Mouse (Mus musculus) liver, embryonic 14.5 days (tissue): ENCODE measurements around the gene Gp9. TPM values are rescaled to one million over a fixed set of nuclear protein-coding genes. Genes with fewer than 3 reads are reported as not detected.

ENCODE experiments used
- ATAC-seq: fragments of 200-750 bp; cut with Nextera tagmentation; 2 replicates; pipeline ENCODE4 v1.8.0; 2017; ENCODE audit warnings: moderate number of reproducible peaks, mild to moderate bottlenecking, moderate library complexity; ENCODE audit not compliant: insufficient read depth
- DNase-seq, 3 experiments: peaks; one replicate each; pipeline ENCODE4 v3.0.0-alpha.2; 2012 to 2013; ENCODE audit warnings: low read depth in 3 of 3, low spot score in 3 of 3
- H3K27ac ChIP-seq: fragments of 300-500 bp; sonication (generic); 2 replicates; pipeline ENCODE4 v1.5.1; 2014; ENCODE audit warnings: moderate library complexity, mild to moderate bottlenecking, control low read depth, inconsistent platforms
- H3K27me3 ChIP-seq: fragments of 300-500 bp; sonication (generic); 2 replicates; pipeline ENCODE4 v1.6.1; 2014; ENCODE audit warnings: mild to moderate bottlenecking, low read length, moderate library complexity; ENCODE audit not compliant: control insufficient read depth, insufficient read depth
- H3K36me3 ChIP-seq: fragments of 300-500 bp; sonication (generic); replicated peaks from 2 replicates; pipeline ENCODE4 v1.6.1; 2014; ENCODE audit warnings: low read depth; ENCODE audit not compliant: control insufficient read depth, insufficient read depth
- H3K4me1 ChIP-seq, 2 experiments: fragments of 200-500 bp in 1 of 2; fragments of 300-500 bp in 1 of 2; sonication (generic) in 1 of 2; replicated peaks; 2 replicates each; pipeline ENCODE4 v1.6.1; 2012 to 2014; ENCODE audit warnings: antibody characterized with exemption in 1 of 2, inconsistent platforms in 1 of 2, low read length in 1 of 2; ENCODE audit not compliant: control insufficient read depth in 2 of 2, insufficient read depth in 2 of 2
- H3K4me2 ChIP-seq: fragments of 300-500 bp; sonication (generic); 2 replicates; pipeline ENCODE4 v1.6.1; 2014; ENCODE audit warnings: low read depth, mild to moderate bottlenecking, control low read depth, moderate library complexity
- H3K4me3 ChIP-seq, 2 experiments: fragments of 200-500 bp in 1 of 2; fragments of 300-500 bp in 1 of 2; sonication (generic) in 1 of 2; 2 replicates each; pipeline ENCODE4 v1.5.1; 2012 to 2014; ENCODE audit warnings: low read depth in 2 of 2, low read length in 2 of 2, mild to moderate bottlenecking in 2 of 2, control low read depth in 1 of 2, inconsistent platforms in 1 of 2, moderate library complexity in 1 of 2; ENCODE audit not compliant: insufficient read depth in 1 of 2
- H3K9ac ChIP-seq: fragments of 300-500 bp; sonication (generic); replicated peaks from 2 replicates; pipeline ENCODE4 v1.6.1; 2014; ENCODE audit warnings: mild to moderate bottlenecking, control low read depth, moderate library complexity
- H3K9me3 ChIP-seq: fragments of 300-500 bp; sonication (generic); 2 replicates; pipeline ENCODE4 v1.6.1; 2016; ENCODE audit warnings: low read length, mixed read lengths; ENCODE audit not compliant: control insufficient read depth
- CTCF ChIP-seq: IDR thresholded peaks from 2 replicates; pipeline ENCODE4 v1.5.1; 2016; ENCODE audit warnings: antibody characterized with exemption, low read depth, control low read depth
- EP300 ChIP-seq: IDR thresholded peaks from 2 replicates; pipeline ENCODE4 v1.6.1; 2016; ENCODE audit warnings: antibody characterized with exemption, low read depth
- WGBS: fragments of 180-500 bp; shearing (Covaris S2); extraction: QIAGEN DNeasy Blood & Tissue Kit; methylation state at CpG from one replicate; pipeline ENCODE4 v1.1.7; 2014; ENCODE audit not compliant: insufficient replicate concordance; 5-methylcytosine and 5-hydroxymethylcytosine counted together
- polyA plus RNA-seq, 2 experiments: library from polyadenylated mRNA; depleted of rRNA in 1 of 2; stranded (reverse) in 1 of 2; unstranded in 1 of 2; fragments of >200 nt; fragmentation: Nextera tagmentation in 1 of 2; extraction: Ambion mirVana in 1 of 2; gene quantifications; 2 replicates each; pipeline versions ENCODE4 v1.2.1 to v1.2.3; 2012 to 2014

Gene Gp9
- polyA plus RNA-seq, 2 experiments = 29.1 to 35.1 TPM

DNA sequence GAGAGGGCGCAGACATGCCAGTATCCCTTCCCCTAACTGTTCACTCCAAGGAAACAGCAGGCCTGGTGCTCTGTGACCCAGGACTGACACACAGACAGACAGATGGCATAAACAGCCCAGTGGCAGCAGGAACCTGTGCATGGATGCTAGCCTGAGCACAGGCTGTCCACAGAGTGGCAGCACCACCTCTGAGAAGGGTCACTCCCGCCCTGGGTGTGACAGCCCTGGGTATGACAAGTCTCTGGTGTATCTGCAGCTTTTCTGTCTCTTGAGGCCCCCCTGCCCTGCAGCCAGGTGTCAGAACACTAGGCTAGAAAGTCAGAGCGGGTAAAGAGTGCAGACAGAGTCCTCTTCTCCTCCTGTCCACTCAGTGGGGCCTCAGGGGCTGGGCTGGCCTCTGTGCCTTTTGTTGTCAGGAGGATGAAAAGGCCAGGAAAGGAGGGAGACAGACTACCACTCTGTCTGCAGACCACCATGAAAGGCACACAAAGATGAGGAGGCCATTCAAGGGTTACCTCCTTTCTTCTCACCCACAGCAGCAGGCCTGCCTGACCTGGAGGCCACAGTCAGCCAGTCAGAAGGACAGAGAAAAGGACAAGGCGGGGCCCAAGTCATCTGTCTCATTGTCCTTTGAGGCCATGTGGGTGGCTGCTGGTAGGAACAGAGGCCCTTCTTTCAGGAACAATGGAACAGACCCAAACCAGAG is 39.8 kb upstream of the Gp9 start:
- Histone ChIP-seq H3K27ac (no peak overlapping the region), H3K4me1 (peaks cover 32 to 46% of the 10 kb centered on the region in 2 experiments)

DNA sequence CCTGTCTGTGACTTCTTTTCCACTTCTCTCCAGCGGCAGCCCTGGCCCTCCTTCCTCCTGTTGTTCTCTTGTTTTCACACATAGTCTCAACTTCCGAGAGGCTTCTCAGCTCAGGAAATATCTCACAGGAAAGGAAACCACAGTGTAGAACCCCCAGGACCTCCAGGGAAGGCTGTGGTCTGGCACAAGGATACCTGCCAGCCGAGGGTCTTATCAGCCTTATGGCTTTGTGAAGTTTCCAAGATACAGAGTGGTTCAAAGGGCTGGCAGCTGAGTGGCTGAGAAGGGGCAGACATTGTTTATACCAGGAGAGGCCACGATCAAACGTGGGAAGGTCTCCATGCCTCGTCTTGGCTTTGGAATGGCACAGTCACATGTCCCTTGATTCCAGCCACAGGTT is 38.0 kb upstream of the Gp9 start:
- DNase-seq (no peak), ATAC-seq (peak; percentile 22; the same call in 1 of the 2 replicates)
- Histone ChIP-seq H3K4me1 (peaks cover 35 to 52% of the 10 kb centered on the region in 2 experiments), H3K4me2 (no peak overlapping the region; the same call in 1 of the 2 replicates), H3K9me3 (no peaks in the 10 kb centered on the region), H3K36me3 (no peaks in the 10 kb centered on the region), H3K27me3 (no peaks in the 10 kb centered on the region; the same call in 1 of the 2 replicates), H3K27ac (peak overlapping the region; percentile 93), H3K4me3 (no peak overlapping the region), H3K9ac (peak overlapping the region; percentile 55)
- 26% methylated on average over 6 of the region's 6 CpGs for WGBS
- TF ChIP-seq EP300 = no peak
- TF ChIP-seq CTCF = no peak

More for the DNA sequence above, 39.8 kb upstream of the Gp9 start:
- no peak overlapping the region for H3K4me2 ChIP-seq
- H3K27me3 ChIP-seq = peaks cover 15% of the 10 kb centered on the region
- WGBS = 71% methylated on average over 4 of the region's 4 CpGs
- no peak overlapping the region for H3K4me3 ChIP-seq
- DNase-seq = no peak
- peak; percentile 76 for TF ChIP-seq CTCF
- no peak for TF ChIP-seq EP300
- ATAC-seq = no peak
- H3K9ac ChIP-seq = no peak overlapping the region
- no peaks in the 10 kb centered on the region for H3K36me3 ChIP-seq
- H3K9me3 ChIP-seq = no peaks in the 10 kb centered on the region

DNA sequence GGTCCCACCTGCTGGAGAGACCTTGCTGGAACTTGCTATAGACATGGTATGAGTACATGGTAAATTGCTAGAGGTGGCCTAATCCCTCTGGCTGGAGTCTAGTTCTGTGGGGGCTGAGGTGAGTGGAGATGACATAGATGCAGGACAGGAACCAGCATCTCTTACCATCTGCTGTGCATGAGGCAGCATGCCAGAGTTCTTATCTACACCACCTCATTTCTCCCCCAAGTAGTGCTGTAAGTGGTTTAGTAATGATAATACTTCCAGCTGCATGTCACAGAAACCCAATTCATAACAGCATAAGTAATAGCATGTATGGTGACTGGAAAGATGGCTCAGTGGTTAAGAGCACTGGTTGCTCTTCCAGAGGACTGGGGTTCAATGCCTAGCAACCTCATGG is 37.4 kb upstream of the Gp9 start:
- TF ChIP-seq CTCF = no peak
- peak; percentile 91 for TF ChIP-seq EP300
- H3K9me3 ChIP-seq = no peaks in the 10 kb centered on the region
- no peaks in the 10 kb centered on the region; the same call in 1 of the 2 replicates for H3K27me3 ChIP-seq
- H3K4me3 ChIP-seq = no peak overlapping the region
- no peaks in the 10 kb centered on the region for H3K36me3 ChIP-seq
- H3K4me1 ChIP-seq = peaks cover 40 to 57% of the 10 kb centered on the region in 2 experiments
- peak; percentile 80 to 84 (median 82) for DNase-seq
- H3K9ac ChIP-seq = peak overlapping the region; percentile 55
- peak; percentile 92 for ATAC-seq
- peak overlapping the region; percentile 93 for H3K27ac ChIP-seq
- H3K4me2 ChIP-seq = peak overlapping the region; percentile 40

GRCm38 (mm10) chr6:87741978-87742377 is 35.9 kb upstream of the Gp9 start:
- Histone ChIP-seq H3K4me1 (peaks cover 51 to 70% of the 10 kb centered on the region in 2 experiments), H3K4me3 (no peak overlapping the region), H3K9ac (no peak overlapping the region), H3K36me3 (no peaks in the 10 kb centered on the region), H3K9me3 (no peaks in the 10 kb centered on the region), H3K27ac (no peak overlapping the region), H3K4me2 (no peak overlapping the region), H3K27me3 (no peaks in the 10 kb centered on the region)
- DNase-seq (no peak), ATAC-seq (no peak)
- TF ChIP-seq CTCF (no peak), EP300 (no peak)
- 34% methylated on average over 8 of the region's 8 CpGs for WGBS

DNA sequence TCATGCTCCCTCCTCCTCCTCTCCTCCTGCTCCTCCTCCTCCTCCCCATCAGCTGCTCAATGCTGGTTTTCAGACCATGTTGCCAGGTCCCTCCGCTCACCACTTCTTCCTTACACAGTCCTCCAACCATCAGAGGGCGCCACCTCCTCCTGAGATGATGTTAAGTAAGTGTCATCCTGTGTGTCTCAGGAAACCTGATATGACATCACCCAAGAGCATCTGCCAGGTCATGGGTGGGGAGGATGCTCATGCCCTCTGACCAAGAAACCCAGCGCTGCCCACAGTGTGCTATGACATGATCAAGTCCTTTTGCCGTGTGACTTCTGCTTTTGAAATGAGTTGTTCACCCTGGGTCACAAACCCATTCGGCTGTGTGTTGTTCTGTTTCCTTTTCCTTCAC is 35.1 kb upstream of the Gp9 start:
- DNase-seq = peak in 2 of 3 experiments; percentile 45 to 54
- Histone ChIP-seq H3K9ac (no peak overlapping the region), H3K4me2 (no peak overlapping the region), H3K9me3 (no peaks in the 10 kb centered on the region), H3K36me3 (no peaks in the 10 kb centered on the region), H3K4me1 (peaks cover 60 to 76% of the 10 kb centered on the region in 2 experiments), H3K4me3 (no peak overlapping the region), H3K27ac (no peak overlapping the region), H3K27me3 (no peaks in the 10 kb centered on the region)
- ATAC-seq = no peak
- 77% methylated on average over 5 of the region's 5 CpGs for WGBS
- TF ChIP-seq EP300 (0 out of 2 replicates have a peak, but pooled peaks have one; percentile 7), CTCF (peak; percentile 84)
